Mouse (Mus musculus): ENCODE measurements around the gene Bcas2. TPM values are rescaled to one million over a fixed set of nuclear protein-coding genes. Genes with fewer than 3 reads are reported as not detected.

The Bcas2 gene
- 61.0 and 119 TPM in 2 replicates for polyA plus RNA-seq (2012; ENCODE audit: low replicate concordance)

DNA sequence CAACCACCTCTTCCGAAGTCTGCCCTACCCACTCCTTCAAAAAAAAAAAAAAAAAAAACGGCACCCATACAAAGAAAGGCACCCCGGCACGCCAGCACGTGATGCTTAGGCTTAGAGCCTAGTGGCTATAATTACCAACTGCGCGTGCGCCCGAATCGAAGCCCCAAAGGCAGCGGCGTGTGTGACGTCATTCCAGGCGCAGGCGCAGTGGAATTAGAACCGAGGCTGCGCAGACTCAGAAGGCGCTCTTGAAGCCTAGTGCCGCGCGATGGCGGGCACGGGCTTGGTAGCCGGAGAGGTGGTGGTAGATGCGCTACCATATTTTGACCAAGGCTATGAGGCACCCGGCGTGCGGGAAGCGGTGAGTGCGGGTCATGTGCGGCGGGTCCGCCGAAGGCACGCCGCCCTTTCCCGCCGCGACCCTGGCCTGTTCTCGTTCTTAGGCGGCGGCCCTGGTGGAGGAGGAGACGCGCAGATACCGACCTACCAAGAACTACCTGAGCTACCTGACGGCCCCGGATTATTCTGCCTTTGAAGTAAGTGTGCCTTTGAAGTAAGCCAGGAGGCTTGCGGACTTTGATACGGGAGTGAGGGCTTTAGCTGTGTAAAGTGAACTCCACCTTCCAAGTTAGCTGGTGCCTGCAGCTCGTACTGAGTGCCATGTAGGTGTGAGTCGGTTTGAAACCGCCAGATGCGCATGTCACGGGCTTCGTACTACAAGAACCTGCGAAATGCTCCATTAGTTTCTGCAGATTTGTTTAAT is at the start of gene Bcas2:
Gene Bcas2, plus strand, starts transcription at position 151 of the 763 bp plus-strand sequence.

Other genes starting within 250 kb of the Bcas2 start
- gene Sycp1, start 235.6 kb upstream of the Bcas2 start, polyA plus RNA-seq (2012; ENCODE audit: low replicate concordance) = not detected in 2 replicates
- not detected in 2 replicates for gene Nr1h5, start 207.5 kb upstream of the Bcas2 start, polyA plus RNA-seq (2012; ENCODE audit: low replicate concordance)
- 5.1 and 6.1 TPM in 2 replicates for gene Sike1, start 175.9 kb upstream of the Bcas2 start, polyA plus RNA-seq (2012; ENCODE audit: low replicate concordance)
- gene Csde1, start 151.2 kb upstream of the Bcas2 start, polyA plus RNA-seq (2012; ENCODE audit: low replicate concordance) = 4.7 and 9.9 TPM in 2 replicates
- gene Nras, start 113.4 kb upstream of the Bcas2 start, polyA plus RNA-seq (2012; ENCODE audit: low replicate concordance) = 3.2 and 5.9 TPM in 2 replicates
- gene Ampd1, start 97.6 kb upstream of the Bcas2 start, polyA plus RNA-seq (2012; ENCODE audit: low replicate concordance) = not detected in 2 replicates
- gene Dennd2c, start 69.1 kb upstream of the Bcas2 start, polyA plus RNA-seq (2012; ENCODE audit: low replicate concordance) = 0.48 and 1.7 TPM in 2 replicates
- 3.5 and 3.7 TPM in 2 replicates for gene Trim33, start 107.6 kb downstream of the Bcas2 start, polyA plus RNA-seq (2012; ENCODE audit: low replicate concordance)

Measured in leukemia stem cell, adult 10-12 weeks (primary cell).